Mouse (Mus musculus) heart, postnatal 0 days (tissue): ENCODE data around the gene Fbxl12.

Experiments used
- CTCF ChIP-seq: IDR thresholded peaks from 2 replicates; pipeline ENCODE4 v1.5.1; 2016; ENCODE audit warnings: antibody characterized with exemption, control low read depth, low read depth
- EP300 ChIP-seq: IDR thresholded peaks from 2 replicates; pipeline ENCODE4 v1.6.1; 2016; ENCODE audit warnings: antibody characterized with exemption, low read depth

DNA sequence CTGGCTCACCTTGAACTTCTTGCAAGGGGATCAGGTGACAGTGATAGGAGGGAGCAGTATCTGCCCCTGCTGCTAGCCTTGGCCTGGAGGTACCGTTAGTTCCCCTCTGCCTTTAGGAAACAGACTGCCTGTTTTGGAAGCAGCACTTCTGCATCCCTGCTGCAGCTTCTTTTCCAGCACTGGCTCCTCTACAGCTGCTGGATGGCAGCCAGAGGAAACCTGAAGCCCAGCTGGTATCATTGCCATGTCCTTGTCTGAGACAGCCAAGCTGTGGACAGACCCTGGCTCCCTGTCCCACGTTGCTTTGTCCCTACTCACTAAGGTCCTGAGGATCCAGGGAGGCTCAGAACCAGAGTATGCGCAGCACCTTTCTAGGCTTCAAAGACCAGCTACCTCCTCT is 13.0 kb upstream of the Fbxl12 start:
- TF ChIP-seq CTCF, result no peak
- no peak for TF ChIP-seq EP300
